Mouse (Mus musculus) bone marrow macrophage, adult 2 months (primary cell): ENCODE data around the gene Meis1.

ENCODE experiments used
- CTCF ChIP-seq: IDR thresholded peaks from 2 replicates; pipeline ENCODE4 v1.5.1; 2012; ENCODE audit warnings: low read depth, mild to moderate bottlenecking, low read length, moderate library complexity
- POLR2A ChIP-seq: IDR thresholded peaks from 2 replicates; pipeline ENCODE4 v1.6.1; 2012; ENCODE audit warnings: mild to moderate bottlenecking, low read depth, low read length, borderline replicate concordance

- TF ChIP-seq CTCF, result no peak
- TF ChIP-seq POLR2A, result no peak
These were observed 7.3 kb upstream of the Meis1 start for GRCm38 (mm10) chr11:19025976-19026520.
